Mouse (Mus musculus) bone marrow, adult 2 months (tissue): ENCODE data around the gene Pfkp.

Source experiments
- CTCF ChIP-seq: fragments of 200-500 bp; IDR thresholded peaks from 2 replicates; pipeline ENCODE4 v1.5.1; 2011; ENCODE audit warnings: low read length, control low read depth; ENCODE audit not compliant: control insufficient read depth, insufficient read depth
- POLR2A ChIP-seq: fragments of 200-500 bp; IDR thresholded peaks from 2 replicates; pipeline ENCODE4 v1.6.1; 2011; ENCODE audit warnings: low read depth, mild to moderate bottlenecking, control low read depth, low read length, borderline replicate concordance; ENCODE audit not compliant: control insufficient read depth

GRCm38 (mm10) chr13:6636520-6636919 lies 12.1 kb downstream of the Pfkp start:
- TF ChIP-seq POLR2A (no peak), CTCF (no peak)
